Mouse (Mus musculus) lung, adult 2 months (tissue): ENCODE data around the gene Tap1.

Experiments used
- CTCF ChIP-seq: fragments of 200-500 bp; IDR thresholded peaks from 2 replicates; pipeline ENCODE4 v1.5.1; 2011; ENCODE audit warnings: mild to moderate bottlenecking, low read length, control low read depth; ENCODE audit not compliant: insufficient read depth
- POLR2A ChIP-seq: fragments of 200-500 bp; IDR thresholded peaks from 2 replicates; pipeline ENCODE4 v1.6.1; 2011; ENCODE audit warnings: low read depth, mild to moderate bottlenecking, control low read depth, low read length, borderline replicate concordance; ENCODE audit errors: extremely low read depth

DNA sequence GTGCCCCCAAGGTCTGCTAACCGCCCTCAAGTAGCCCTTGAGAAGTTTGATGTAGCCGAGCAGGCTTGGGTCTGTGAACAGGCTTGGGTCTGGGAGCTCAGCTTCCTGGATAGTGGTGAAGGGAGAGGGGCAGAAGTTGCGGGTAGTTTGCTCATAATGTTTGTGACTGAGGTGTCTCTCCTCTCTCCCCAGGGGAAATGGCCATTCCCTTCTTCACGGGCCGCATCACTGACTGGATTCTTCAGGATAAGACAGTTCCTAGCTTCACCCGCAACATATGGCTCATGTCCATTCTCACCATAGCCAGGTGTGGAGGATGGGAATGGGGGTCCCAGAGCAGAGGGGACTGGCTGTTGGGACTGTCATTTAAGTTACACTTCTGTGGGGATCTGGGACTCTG lies 1.6 kb downstream of the Tap1 start:
- TF ChIP-seq POLR2A (no peak), CTCF (no peak)
